9 mouse cellular contexts compared by ENCODE assay signal in genomic region chr7:123218620-123219019, GRCm38 (mm10). TPM values are rescaled to one million over a fixed set of nuclear protein-coding genes. Genes with fewer than 3 reads are reported as not detected.
A peak's percentile ranks its signal among the peaks of the same experiment; 100 is the strongest.
DNase-seq lines count a peak whose midpoint lies in the region; ATAC-seq lines count a peak whose summit lies in the region.
"Had no signal": no experiment of that assay in that cellular context is flagged by ENCODE, and none has a peak within 500 bp of the region (broad histone marks: within the 10 kb centered on the region; RNA-seq: fewer than 3 reads in every experiment).

No protein-coding gene starts in this region.

- peak; percentile 50 for DNase-seq in layer of hippocampus, adult 11-12 months (ENCODE audit: low spot score)
- DNase-seq in layer of hippocampus, adult 9-10 months (ENCODE audit: low spot score) = no peak
- peak; percentile 29 for DNase-seq in embryo, embryonic 11 days
- DNase-seq in layer of hippocampus, postnatal 14 days (ENCODE audit: low spot score in 2 of 2) = peak; percentile 35 to 48
- DNase-seq in yolk sac, embryonic 10.5 days (ENCODE audit: low spot score) = no peak
- DNase-seq: heart, postnatal 36 days had no signal

- peaks cover 16% of the 10 kb centered on the region for H3K4me1 ChIP-seq in neural tube, embryonic 15.5 days

- 34% methylated on average over 6 of the region's 6 CpGs for whole genome bisulfite sequencing in neural tube, embryonic 15.5 days

- H3K9ac ChIP-seq in neural tube, embryonic 15.5 days (replicated peaks) = no peak overlapping the region

- peak; percentile 38; the same call in 1 of the 2 replicates for ATAC-seq in neural tube, embryonic 15.5 days (ENCODE audit: low FRiP score)
- ATAC-seq in monocyte, adult 5-6 weeks (replicated peaks; ENCODE audit: insufficient number of reproducible peaks, low FRiP score, low TSS enrichment, poor library complexity, severe bottlenecking) = no peak
- ATAC-seq: Patski had no signal

- H3K9me3 ChIP-seq in neural tube, embryonic 15.5 days (replicated peaks) = no peaks in the 10 kb centered on the region

- H3K4me3 ChIP-seq in neural tube, embryonic 15.5 days (replicated peaks) = no peak overlapping the region

- no peaks in the 10 kb centered on the region for H3K36me3 ChIP-seq in neural tube, embryonic 15.5 days

- H3K27ac ChIP-seq in neural tube, embryonic 15.5 days (replicated peaks) = peak overlapping the region; percentile 30

- no peak overlapping the region for H3K4me2 ChIP-seq in neural tube, embryonic 15.5 days

- H3K27me3 ChIP-seq in neural tube, embryonic 15.5 days (replicated peaks) = no peaks in the 10 kb centered on the region
- H3K27me3 ChIP-seq: Patski had no signal

RNA-seq across cellular contexts. Expression of gene Slc5a11, which starts 4.0 kb away (rescaled TPM):
- under 1 TPM; 0.16 to 0.19 TPM for total RNA-seq in layer of hippocampus, postnatal 14 days (2021)
- 0.40 and 0.42 TPM in 2 replicates for polyA plus RNA-seq in neural tube, embryonic 15.5 days (2015; fragmentation: Nextera tagmentation; extraction: Ambion mirVana)
- 5.2 to 40.6 TPM (median 6.9 TPM) in 3 replicates for total RNA-seq in monocyte, adult 5-6 weeks (2017)
- total RNA-seq: heart, postnatal 36 days had no signal
- polyA plus RNA-seq: Patski had no signal

Comparison
In these comparisons a context has a peak if more than half of its experiments do, and no peak if none do; other contexts are left out.
1. DNase-seq: peak in layer of hippocampus, adult 11-12 months (single experiment), embryo, embryonic 11 days (single experiment) and layer of hippocampus, postnatal 14 days (2 of 2); none in layer of hippocampus, adult 9-10 months (single experiment) and yolk sac, embryonic 10.5 days (single experiment).